Mouse (Mus musculus) neural tube, embryonic 15.5 days (tissue): ENCODE results near the gene Ibsp. TPM values are rescaled to one million over a fixed set of nuclear protein-coding genes. Genes with fewer than 3 reads are reported as not detected.
A peak's percentile ranks its signal among the peaks of the same experiment; 100 is the strongest.

ENCODE experiments used
- ATAC-seq: fragments of 200-750 bp; cut with Nextera tagmentation; 2 replicates; pipeline ENCODE4 v1.8.0; 2017; ENCODE audit warnings: mild to moderate bottlenecking, moderate TSS enrichment, moderate library complexity; ENCODE audit not compliant: low FRiP score
- H3K27ac ChIP-seq: fragments of 300-500 bp; sonication (generic); replicated peaks from 2 replicates; pipeline ENCODE4 v1.5.1; 2015; ENCODE audit warnings: mild to moderate bottlenecking, inconsistent platforms
- H3K27me3 ChIP-seq: fragments of 300-500 bp; sonication (generic); replicated peaks from 2 replicates; pipeline ENCODE4 v1.6.1; 2015; ENCODE audit warnings: inconsistent platforms
- H3K36me3 ChIP-seq: fragments of 300-500 bp; sonication (generic); 2 replicates; pipeline ENCODE4 v1.6.1; 2015; ENCODE audit warnings: inconsistent platforms
- H3K4me1 ChIP-seq: fragments of 300-500 bp; sonication (generic); 2 replicates; pipeline ENCODE4 v1.6.1; 2015; ENCODE audit warnings: inconsistent platforms
- H3K4me2 ChIP-seq: fragments of 300-500 bp; sonication (generic); 2 replicates; pipeline ENCODE4 v1.6.1; 2015; ENCODE audit warnings: inconsistent platforms, mild to moderate bottlenecking, moderate library complexity
- H3K4me3 ChIP-seq: fragments of 300-500 bp; sonication (generic); replicated peaks from 2 replicates; pipeline ENCODE4 v1.5.1; 2015; ENCODE audit warnings: mild to moderate bottlenecking, inconsistent platforms
- H3K9ac ChIP-seq: fragments of 300-500 bp; sonication (generic); replicated peaks from 2 replicates; pipeline ENCODE4 v1.6.1; 2015; ENCODE audit warnings: mild to moderate bottlenecking, inconsistent platforms
- H3K9me3 ChIP-seq: fragments of 300-500 bp; sonication (generic); replicated peaks from 2 replicates; pipeline ENCODE4 v1.6.1; 2016; ENCODE audit warnings: inconsistent platforms
- WGBS: fragments of 180-500 bp; shearing (Covaris S2); methylation state at CpG from one replicate; pipeline ENCODE4 v1.1.7; 2015; ENCODE audit warnings: mixed read lengths; 5-methylcytosine and 5-hydroxymethylcytosine counted together
- polyA plus RNA-seq: library from polyadenylated mRNA; unstranded; fragments of >200 nt; fragmentation: Nextera tagmentation; extraction: Ambion mirVana; gene quantifications from 2 replicates; pipeline ENCODE4 v1.2.1, GENCODE M21; 2015

Gene Ibsp
- polyA plus RNA-seq, 1 experiment from 2014 or later, result 13.7 TPM

DNA sequence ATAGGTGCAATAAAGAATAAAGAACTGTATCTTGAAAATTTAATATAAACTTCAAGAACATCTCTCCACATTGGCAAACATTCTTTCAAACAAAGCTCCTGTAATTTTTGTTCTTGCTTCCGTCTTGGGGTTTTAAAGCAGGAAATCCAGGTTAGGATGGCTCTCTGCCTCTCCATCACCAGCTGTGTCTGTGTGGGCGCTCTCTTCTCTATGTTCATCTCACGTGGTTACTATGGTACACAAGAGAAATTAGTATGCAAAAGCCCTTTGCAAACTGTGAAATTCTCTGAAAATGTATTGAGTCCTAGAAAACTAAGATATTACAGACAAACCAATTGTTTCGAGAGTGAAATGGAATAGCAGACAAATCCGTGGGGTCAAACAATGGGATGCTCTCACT, 30.4 kb downstream of the Ibsp start:
- Histone ChIP-seq H3K9me3 (no peaks in the 10 kb centered on the region), H3K4me2 (no peak overlapping the region), H3K27ac (no peak overlapping the region), H3K27me3 (no peaks in the 10 kb centered on the region), H3K36me3 (no peaks in the 10 kb centered on the region), H3K9ac (no peak overlapping the region), H3K4me3 (no peak overlapping the region), H3K4me1 (peaks cover 4% of the 10 kb centered on the region; the same call in 1 of the 2 replicates)
- ATAC-seq, result no peak
- WGBS, result 72% methylated on average over 5 of the region's 5 CpGs

- Histone ChIP-seq H3K36me3 (no peaks in the 10 kb centered on the region), H3K4me2 (no peak overlapping the region), H3K4me1 (peaks cover 4% of the 10 kb centered on the region; the same call in 1 of the 2 replicates), H3K27me3 (no peaks in the 10 kb centered on the region), H3K9ac (no peak overlapping the region), H3K9me3 (no peaks in the 10 kb centered on the region), H3K4me3 (no peak overlapping the region), H3K27ac (no peak overlapping the region)
- 66% methylated on average over 5 of the region's 5 CpGs for WGBS
- no peak for ATAC-seq
Observed at GRCm38 (mm10) chr5:104330088-104330487, 31.1 kb downstream of the Ibsp start.

GRCm38 (mm10) chr5:104332296-104332695, 33.3 kb downstream of the Ibsp start:
- ATAC-seq, result no peak
- WGBS, result 81% methylated on average over 3 of the region's 3 CpGs
- peaks cover 4% of the 10 kb centered on the region; the same call in 1 of the 2 replicates for H3K4me1 ChIP-seq
- H3K36me3 ChIP-seq, result no peaks in the 10 kb centered on the region
- no peak overlapping the region for H3K27ac ChIP-seq
- H3K4me2 ChIP-seq, result no peak overlapping the region
- H3K9me3 ChIP-seq, result no peaks in the 10 kb centered on the region
- no peaks in the 10 kb centered on the region for H3K27me3 ChIP-seq
- no peak overlapping the region for H3K9ac ChIP-seq
- H3K4me3 ChIP-seq, result no peak overlapping the region

DNA sequence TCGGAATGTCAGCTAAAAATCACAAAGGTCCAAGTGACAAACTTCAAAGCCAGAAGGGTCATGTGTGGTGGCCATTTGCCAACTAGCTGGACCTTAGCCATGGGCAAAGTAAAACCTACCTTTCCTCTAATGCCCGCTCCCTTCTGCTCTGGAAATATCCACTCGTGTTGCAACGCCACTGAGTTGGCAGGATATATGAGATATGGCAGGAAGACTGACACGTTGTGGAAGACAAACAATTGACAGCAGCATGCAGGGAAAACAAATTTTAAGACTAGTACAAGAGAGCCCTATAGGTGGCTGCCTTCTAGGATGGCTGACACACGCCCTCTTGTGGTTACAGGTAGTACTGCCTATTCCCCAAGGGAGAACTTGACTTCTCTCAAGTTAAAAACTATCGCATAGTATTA, 34.3 kb downstream of the Ibsp start:
- no peaks in the 10 kb centered on the region for H3K27me3 ChIP-seq
- no peak overlapping the region for H3K27ac ChIP-seq
- no peak overlapping the region for H3K4me3 ChIP-seq
- H3K4me2 ChIP-seq, result 0 out of 2 replicates have a peak overlapping the region, but pooled peaks have one; percentile 24
- ATAC-seq, result peak; percentile 66
- H3K36me3 ChIP-seq, result no peaks in the 10 kb centered on the region
- 42% methylated on average over 7 of the region's 7 CpGs for WGBS
- H3K9me3 ChIP-seq, result no peaks in the 10 kb centered on the region
- H3K4me1 ChIP-seq, result peaks cover 4% of the 10 kb centered on the region; the same call in 1 of the 2 replicates
- no peak overlapping the region for H3K9ac ChIP-seq

DNA sequence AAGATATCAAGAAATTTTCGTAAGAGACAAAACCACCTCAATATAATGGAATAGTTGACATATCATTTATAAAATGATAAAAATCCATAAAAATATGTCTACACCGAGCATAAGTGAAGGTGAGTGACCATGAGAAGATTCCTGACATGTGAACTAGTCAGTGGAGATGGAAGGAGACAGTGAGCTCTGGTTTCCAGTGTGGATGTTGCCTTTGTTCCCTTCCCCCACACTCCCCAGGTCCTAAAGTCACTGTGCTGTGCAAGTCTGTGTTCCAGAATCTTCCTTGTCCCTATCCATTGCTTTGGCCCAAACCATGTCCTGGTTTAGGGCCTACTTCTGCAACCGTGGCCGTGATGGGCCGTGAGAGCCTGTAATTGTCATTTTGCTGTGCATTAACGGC, 34.7 kb downstream of the Ibsp start:
- Histone ChIP-seq H3K4me1 (peaks cover 4% of the 10 kb centered on the region; the same call in 1 of the 2 replicates), H3K36me3 (no peaks in the 10 kb centered on the region), H3K4me3 (no peak overlapping the region), H3K4me2 (no peak overlapping the region), H3K27me3 (no peaks in the 10 kb centered on the region), H3K9ac (no peak overlapping the region), H3K9me3 (no peaks in the 10 kb centered on the region), H3K27ac (no peak overlapping the region)
- no peak for ATAC-seq
- 74% methylated on average over 6 of the region's 6 CpGs for WGBS

DNA sequence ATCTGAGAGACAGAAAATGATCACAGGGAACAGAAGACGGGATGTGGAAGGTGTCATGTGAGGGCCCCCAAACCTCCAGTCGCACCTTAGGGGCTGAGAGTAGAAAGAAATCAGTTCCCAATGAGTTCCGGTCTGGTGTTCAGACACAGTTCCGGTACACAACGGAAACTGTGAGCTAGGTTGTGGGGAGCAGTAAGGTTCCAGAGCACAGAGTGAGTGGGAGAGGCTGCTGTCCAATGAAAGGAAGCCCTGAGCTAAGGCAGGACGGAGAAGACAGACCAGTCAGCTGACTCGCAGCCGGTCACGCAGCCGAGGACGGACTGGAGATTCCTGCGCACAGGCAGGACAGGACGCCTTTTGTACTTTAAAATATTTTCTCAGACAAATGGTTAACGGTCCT, 35.5 kb downstream of the Ibsp start:
- Histone ChIP-seq H3K4me1 (peaks cover 4% of the 10 kb centered on the region; the same call in 1 of the 2 replicates), H3K27me3 (no peaks in the 10 kb centered on the region)

DNA sequence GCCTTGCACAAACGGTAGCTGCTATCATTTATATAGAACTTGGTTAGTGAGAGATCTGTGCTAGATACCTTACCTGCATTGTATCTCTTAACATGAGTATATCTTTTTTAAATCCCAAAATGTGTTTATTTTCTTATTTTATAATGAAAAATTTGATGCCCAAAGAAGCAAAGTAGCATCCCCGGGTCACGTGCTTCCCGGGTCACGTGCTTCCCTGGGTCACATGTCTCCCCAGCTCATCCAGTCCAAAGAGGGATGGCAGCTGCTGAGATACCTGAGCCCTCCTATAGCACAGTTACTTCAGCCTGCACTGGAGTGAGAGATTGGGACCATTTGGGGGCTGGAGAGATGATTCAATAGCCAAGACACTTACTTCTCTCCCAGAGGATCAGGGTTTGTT, 37.0 kb downstream of the Ibsp start:
- H3K27ac ChIP-seq, result no peak overlapping the region
- 90% methylated on average over 5 of the region's 5 CpGs for WGBS
- H3K4me3 ChIP-seq, result no peak overlapping the region
- H3K9me3 ChIP-seq, result no peaks in the 10 kb centered on the region
- H3K36me3 ChIP-seq, result no peaks in the 10 kb centered on the region
- no peak overlapping the region for H3K9ac ChIP-seq
- H3K27me3 ChIP-seq, result no peaks in the 10 kb centered on the region
- H3K4me2 ChIP-seq, result no peak overlapping the region
- peaks cover 9% of the 10 kb centered on the region; the same call in 1 of the 2 replicates for H3K4me1 ChIP-seq
- no peak for ATAC-seq

More for the DNA sequence above, 35.5 kb downstream of the Ibsp start:
- no peaks in the 10 kb centered on the region for H3K9me3 ChIP-seq
- no peaks in the 10 kb centered on the region for H3K36me3 ChIP-seq
- WGBS, result 88% methylated on average over 14 of the region's 14 CpGs
- no peak overlapping the region for H3K27ac ChIP-seq
- H3K4me3 ChIP-seq, result no peak overlapping the region
- ATAC-seq, result no peak
- H3K4me2 ChIP-seq, result no peak overlapping the region
- H3K9ac ChIP-seq, result no peak overlapping the region

DNA sequence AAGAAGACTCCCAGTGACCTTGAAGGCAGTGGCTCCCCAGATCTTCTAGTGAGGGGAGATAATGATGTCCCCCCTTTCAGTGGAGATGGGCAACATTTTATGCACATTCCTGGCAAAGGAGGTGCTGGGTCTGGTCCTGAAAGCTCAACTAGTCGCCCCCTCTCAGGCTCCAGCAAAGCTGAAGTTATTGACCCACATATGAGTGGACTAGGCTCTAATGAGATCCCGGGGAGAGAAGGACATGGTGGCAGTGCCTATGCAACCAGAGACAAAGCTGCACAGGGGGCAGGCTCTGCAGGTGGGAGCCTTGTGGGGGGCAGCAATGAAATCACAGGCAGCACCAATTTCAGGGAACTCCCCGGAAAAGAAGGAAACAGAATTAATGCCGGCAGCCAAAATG, 38.5 kb downstream of the Ibsp start:
- H3K36me3 ChIP-seq, result no peaks in the 10 kb centered on the region
- no peak overlapping the region for H3K4me3 ChIP-seq
- no peaks in the 10 kb centered on the region for H3K9me3 ChIP-seq
- no peak overlapping the region for H3K4me2 ChIP-seq
- no peak for ATAC-seq
- H3K27me3 ChIP-seq, result no peaks in the 10 kb centered on the region
- H3K27ac ChIP-seq, result no peak overlapping the region
- H3K9ac ChIP-seq, result no peak overlapping the region
- WGBS, result 81% methylated on average over 4 of the region's 4 CpGs
- peaks cover 9% of the 10 kb centered on the region; the same call in 1 of the 2 replicates for H3K4me1 ChIP-seq

GRCm38 (mm10) chr5:104339009-104339408, 40.0 kb downstream of the Ibsp start:
- no peak overlapping the region for H3K9ac ChIP-seq
- H3K27ac ChIP-seq, result no peak overlapping the region
- H3K9me3 ChIP-seq, result no peaks in the 10 kb centered on the region
- H3K36me3 ChIP-seq, result no peaks in the 10 kb centered on the region
- H3K4me1 ChIP-seq, result peaks cover 5% of the 10 kb centered on the region; the same call in 1 of the 2 replicates
- no peaks in the 10 kb centered on the region for H3K27me3 ChIP-seq
- H3K4me3 ChIP-seq, result no peak overlapping the region
- WGBS, result 84% methylated on average over 5 of the region's 5 CpGs
- ATAC-seq, result no peak
- H3K4me2 ChIP-seq, result no peak overlapping the region

GRCm38 (mm10) chr5:104339706-104340512, 40.9 kb downstream of the Ibsp start:
- peak overlapping the region; percentile 47 for H3K4me2 ChIP-seq
- ATAC-seq, result peak; percentile 82
- no peaks in the 10 kb centered on the region for H3K36me3 ChIP-seq
- no peak overlapping the region for H3K27ac ChIP-seq
- no peaks in the 10 kb centered on the region for H3K27me3 ChIP-seq
- H3K9ac ChIP-seq, result no peak overlapping the region
- WGBS, result 19% methylated on average over 14 of the region's 14 CpGs
- H3K4me3 ChIP-seq, result peak overlapping the region; percentile 2; the same call in 1 of the 2 replicates
- H3K4me1 ChIP-seq, result peaks cover 5% of the 10 kb centered on the region; the same call in 1 of the 2 replicates
- H3K9me3 ChIP-seq, result no peaks in the 10 kb centered on the region

DNA sequence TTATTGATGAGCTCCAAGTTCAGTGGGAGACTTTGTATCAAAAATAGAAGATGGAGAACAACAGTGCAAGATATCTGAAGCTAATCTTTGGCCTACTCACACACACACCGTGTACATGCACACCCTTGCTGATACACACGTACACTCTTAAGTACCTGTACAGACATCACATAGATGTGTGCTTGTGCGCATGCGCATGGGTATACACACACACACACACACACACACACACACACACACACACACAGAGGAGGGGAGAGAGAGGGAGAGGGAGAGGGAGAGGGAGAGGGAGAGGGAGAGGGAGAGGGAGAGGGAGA, 41.5 kb downstream of the Ibsp start:
- WGBS, result 93% methylated on average over 4 of the region's 4 CpGs
- ATAC-seq, result no peak
- no peaks in the 10 kb centered on the region for H3K9me3 ChIP-seq
- no peaks in the 10 kb centered on the region for H3K27me3 ChIP-seq
- H3K4me2 ChIP-seq, result no peak overlapping the region
- peaks cover 5% of the 10 kb centered on the region; the same call in 1 of the 2 replicates for H3K4me1 ChIP-seq
- no peak overlapping the region for H3K27ac ChIP-seq
- H3K4me3 ChIP-seq, result no peak overlapping the region
- no peaks in the 10 kb centered on the region for H3K36me3 ChIP-seq
- no peak overlapping the region for H3K9ac ChIP-seq

GRCm38 (mm10) chr5:104342881-104343280, 43.9 kb downstream of the Ibsp start:
- no peak overlapping the region for H3K27ac ChIP-seq
- no peaks in the 10 kb centered on the region for H3K27me3 ChIP-seq
- H3K9me3 ChIP-seq, result no peaks in the 10 kb centered on the region
- H3K36me3 ChIP-seq, result no peaks in the 10 kb centered on the region
- H3K4me1 ChIP-seq, result peaks cover 5% of the 10 kb centered on the region; the same call in 1 of the 2 replicates
- ATAC-seq, result no peak
- H3K9ac ChIP-seq, result no peak overlapping the region
- no peak overlapping the region for H3K4me2 ChIP-seq
- H3K4me3 ChIP-seq, result no peak overlapping the region
- 44% methylated on average over 6 of the region's 6 CpGs for WGBS
